Mouse (Mus musculus): ENCODE results near the gene Chdh. TPM values are rescaled to one million over a fixed set of nuclear protein-coding genes. Genes with fewer than 3 reads are reported as not detected.

Gene Chdh
- polyA plus RNA-seq, 2 experiments, result 0.43 to 1.3 TPM

DNA sequence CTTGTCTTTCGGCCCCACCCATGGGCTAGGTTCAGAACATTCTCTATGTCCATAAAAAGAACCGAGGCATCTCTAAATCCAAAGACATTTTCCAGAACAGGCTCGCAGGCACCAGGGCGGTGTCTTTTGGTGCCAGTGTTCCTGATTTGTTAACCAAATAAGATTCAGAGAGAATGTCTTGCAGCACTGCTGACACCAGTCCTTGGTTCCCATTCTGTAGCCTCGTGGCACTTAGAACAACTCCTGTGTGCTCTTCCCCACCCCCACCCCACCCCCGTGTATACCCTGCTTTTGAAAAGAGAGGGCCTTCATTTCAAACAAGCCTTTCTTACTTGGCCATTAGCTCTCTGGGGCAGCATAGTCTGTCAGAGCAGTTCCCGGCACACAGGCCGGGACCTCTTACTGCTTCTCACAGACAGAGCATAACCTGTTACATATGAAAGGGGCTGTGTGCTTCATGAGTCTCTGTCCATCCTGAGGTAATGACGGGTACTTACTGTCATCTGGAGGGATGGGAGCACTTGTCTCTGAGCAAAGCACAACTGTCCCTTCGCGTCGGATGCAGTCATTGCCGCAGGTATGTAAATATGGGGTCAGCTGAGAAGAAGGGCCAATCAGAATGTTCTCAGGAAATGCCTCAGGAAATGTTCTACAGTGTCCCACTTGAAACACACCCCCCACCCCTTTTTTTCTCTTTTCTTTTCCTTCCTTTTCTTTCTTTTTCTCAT lies 9.9 kb upstream of the Chdh start:
- H3K27ac ChIP-seq (replicated peaks; ENCODE audit: low read depth, low read length), result no peak overlapping the region
- H3K27me3 ChIP-seq (ENCODE audit: control insufficient read depth, insufficient read depth, low read length), result no peaks in the 10 kb centered on the region
- no peaks in the 10 kb centered on the region for H3K4me1 ChIP-seq (ENCODE audit: control insufficient read depth, insufficient read depth, low read length)
- no peak overlapping the region for H3K4me3 ChIP-seq (replicated peaks; ENCODE audit: low read length)
- DNase-seq (ENCODE audit: low spot score), result no peak
- H3K9ac ChIP-seq (ENCODE audit: low read depth, low read length, severe bottlenecking), result no peak overlapping the region
- no peak for ATAC-seq (ENCODE audit: low FRiP score, low read depth)
- peaks cover 34% of the 10 kb centered on the region for H3K36me3 ChIP-seq (ENCODE audit: control insufficient read depth, insufficient read depth, low read length)
- TF ChIP-seq POLR2A (IDR thresholded peaks at IDR 0.05; ENCODE audit: borderline replicate concordance, extremely low read depth, insufficient read depth, insufficient read length), result no peak
- 86% methylated on average over 13 of the region's 13 CpGs for WGBS
- no peak overlapping the region for H3K4me2 ChIP-seq (replicated peaks; ENCODE audit: low read depth, low read length, severe bottlenecking)
- no peaks in the 10 kb centered on the region for H3K9me3 ChIP-seq (ENCODE audit: control insufficient read depth, low read length)

GRCm38 (mm10) chr14:29999475-29999811 lies 9.4 kb upstream of the Chdh start:
- Histone ChIP-seq H3K9me3 (ENCODE audit: control insufficient read depth, low read length) (no peaks in the 10 kb centered on the region), H3K9ac (ENCODE audit: low read depth, low read length, severe bottlenecking) (no peak overlapping the region), H3K4me2 (replicated peaks; ENCODE audit: low read depth, low read length, severe bottlenecking) (no peak overlapping the region), H3K27me3 (ENCODE audit: control insufficient read depth, insufficient read depth, low read length) (no peaks in the 10 kb centered on the region), H3K4me1 (ENCODE audit: control insufficient read depth, insufficient read depth, low read length) (no peaks in the 10 kb centered on the region), H3K27ac (replicated peaks; ENCODE audit: low read depth, low read length) (no peak overlapping the region), H3K36me3 (ENCODE audit: control insufficient read depth, insufficient read depth, low read length) (peaks cover 30% of the 10 kb centered on the region), H3K4me3 (replicated peaks; ENCODE audit: low read length) (no peak overlapping the region)
- ATAC-seq (ENCODE audit: low FRiP score, low read depth) (no peak), DNase-seq (ENCODE audit: low spot score) (no peak)
- no peak for TF ChIP-seq POLR2A (IDR thresholded peaks at IDR 0.05; ENCODE audit: borderline replicate concordance, extremely low read depth, insufficient read depth, insufficient read length)
- 87% methylated on average over 3 of the region's 3 CpGs for WGBS

GRCm38 (mm10) chr14:30009864-30010560 lies 1.2 kb downstream of the Chdh start:
- peaks cover 7% of the 10 kb centered on the region; the same call in 1 of the 2 replicates for H3K27me3 ChIP-seq (ENCODE audit: control insufficient read depth, insufficient read depth, low read length)
- H3K4me1 ChIP-seq (ENCODE audit: control insufficient read depth, insufficient read depth, low read length), result peaks cover 20% of the 10 kb centered on the region
- H3K4me3 ChIP-seq (replicated peaks; ENCODE audit: low read length), result no peak overlapping the region
- DNase-seq (ENCODE audit: low spot score) (peak; percentile 21), ATAC-seq (ENCODE audit: low FRiP score, low read depth) (no peak)
- H3K9me3 ChIP-seq (ENCODE audit: control insufficient read depth, low read length), result no peaks in the 10 kb centered on the region
- 0 out of 2 replicates have a peak overlapping the region, but pooled peaks have one; percentile 10 for H3K4me2 ChIP-seq (replicated peaks; ENCODE audit: low read depth, low read length, severe bottlenecking)
- no peak overlapping the region for H3K9ac ChIP-seq (ENCODE audit: low read depth, low read length, severe bottlenecking)
- H3K36me3 ChIP-seq (ENCODE audit: control insufficient read depth, insufficient read depth, low read length), result no peaks in the 10 kb centered on the region
- H3K27ac ChIP-seq (replicated peaks; ENCODE audit: low read depth, low read length), result no peak overlapping the region
- 66% methylated on average over 10 of the region's 10 CpGs for WGBS
- TF ChIP-seq POLR2A (IDR thresholded peaks at IDR 0.05; ENCODE audit: borderline replicate concordance, extremely low read depth, insufficient read depth, insufficient read length), result no peak

GRCm38 (mm10) chr14:30011886-30012560 lies 3.2 kb downstream of the Chdh start:
- Histone ChIP-seq H3K36me3 (ENCODE audit: control insufficient read depth, insufficient read depth, low read length) (no peaks in the 10 kb centered on the region), H3K4me2 (replicated peaks; ENCODE audit: low read depth, low read length, severe bottlenecking) (no peak overlapping the region), H3K4me1 (ENCODE audit: control insufficient read depth, insufficient read depth, low read length) (peaks cover 20% of the 10 kb centered on the region), H3K4me3 (replicated peaks; ENCODE audit: low read length) (no peak overlapping the region), H3K27me3 (ENCODE audit: control insufficient read depth, insufficient read depth, low read length) (peaks cover 7% of the 10 kb centered on the region; the same call in 1 of the 2 replicates), H3K9me3 (ENCODE audit: control insufficient read depth, low read length) (no peaks in the 10 kb centered on the region), H3K9ac (ENCODE audit: low read depth, low read length, severe bottlenecking) (no peak overlapping the region), H3K27ac (replicated peaks; ENCODE audit: low read depth, low read length) (no peak overlapping the region)
- ATAC-seq (ENCODE audit: low FRiP score, low read depth), result 0 out of 2 replicates have a peak, but pooled peaks have one; percentile 55
- DNase-seq (ENCODE audit: low spot score), result no peak
- 67% methylated on average over 10 of the region's 10 CpGs for WGBS
- no peak for TF ChIP-seq POLR2A (IDR thresholded peaks at IDR 0.05; ENCODE audit: borderline replicate concordance, extremely low read depth, insufficient read depth, insufficient read length)

DNA sequence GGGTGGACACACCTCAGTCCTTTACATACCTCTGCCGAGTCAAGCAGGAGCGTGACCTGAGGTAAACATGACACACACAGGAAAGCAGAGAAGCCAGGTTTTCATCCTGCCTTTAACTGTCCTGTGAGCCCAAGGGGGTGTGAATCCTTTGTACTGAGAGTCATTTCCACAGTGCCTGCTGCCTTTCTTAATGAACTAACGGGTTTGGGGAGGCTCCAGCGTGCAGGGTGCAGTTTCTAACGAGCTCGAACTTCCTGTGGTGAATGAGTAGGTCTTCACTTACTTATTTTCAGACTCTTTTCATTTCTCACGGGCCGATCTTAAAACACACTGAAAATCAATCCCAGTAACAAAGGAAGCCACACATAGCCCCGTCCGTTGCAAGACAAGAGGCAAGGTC lies 5.7 kb downstream of the Chdh start:
- 40% methylated on average over 10 of the region's 10 CpGs for WGBS
- H3K27ac ChIP-seq (replicated peaks; ENCODE audit: low read depth, low read length), result no peak overlapping the region
- ATAC-seq (ENCODE audit: low FRiP score, low read depth), result no peak

More for the DNA sequence above, 5.7 kb downstream of the Chdh start:
- no peak for TF ChIP-seq POLR2A (IDR thresholded peaks at IDR 0.05; ENCODE audit: borderline replicate concordance, extremely low read depth, insufficient read depth, insufficient read length)
- Histone ChIP-seq H3K9ac (ENCODE audit: low read depth, low read length, severe bottlenecking) (no peak overlapping the region), H3K36me3 (ENCODE audit: control insufficient read depth, insufficient read depth, low read length) (no peaks in the 10 kb centered on the region), H3K4me3 (replicated peaks; ENCODE audit: low read length) (no peak overlapping the region), H3K27me3 (ENCODE audit: control insufficient read depth, insufficient read depth, low read length) (0 out of 2 replicates have a peak, but pooled peaks cover 5% of the 10 kb centered on the region), H3K4me1 (ENCODE audit: control insufficient read depth, insufficient read depth, low read length) (peaks cover 9% of the 10 kb centered on the region; the same call in 1 of the 2 replicates), H3K4me2 (replicated peaks; ENCODE audit: low read depth, low read length, severe bottlenecking) (no peak overlapping the region), H3K9me3 (ENCODE audit: control insufficient read depth, low read length) (no peaks in the 10 kb centered on the region)
- DNase-seq (ENCODE audit: low spot score), result no peak

Measured in limb, embryonic 14.5 days (tissue).